Mouse (Mus musculus) ovary, postnatal 14 days (tissue): ENCODE results near the gene Olfr826.
"Not testable (repeated sequence)": the region's sequence is repeated elsewhere in the genome, so short reads cannot be mapped to it uniquely, and the experiment has no call there.

ENCODE experiments used
- DNase-seq: peaks from one replicate; pipeline ENCODE4 v3.0.0; 2022; ENCODE audit warnings: low spot score

Gene Olfr826

GRCm38 (mm10) chr10:130184086-130184485 lies at the start of gene Olfr826:
TSS of gene Olfr826 (minus strand) at chr10:130184186.
- no peak for DNase-seq

DNA sequence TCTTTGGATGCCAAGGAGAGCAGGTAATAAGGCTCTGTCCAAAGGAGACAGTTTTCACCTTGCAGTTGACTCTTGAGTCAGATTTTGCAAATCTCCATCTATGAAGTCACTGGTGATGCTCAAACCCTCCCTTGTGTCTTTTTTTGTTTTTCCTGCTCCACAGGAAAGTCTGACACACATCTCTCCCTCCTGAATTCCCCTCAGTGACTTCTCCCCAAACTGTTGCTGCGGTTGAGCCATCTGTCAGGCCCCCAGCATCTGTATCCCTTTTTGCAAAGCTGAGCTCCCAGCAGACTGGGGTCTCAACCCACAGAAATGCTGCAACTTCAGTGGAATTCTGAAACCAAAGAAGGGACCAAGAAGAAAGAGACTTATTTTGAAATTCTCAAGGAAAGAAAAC lies 48.1 kb upstream of the Olfr826 start:
- DNase-seq = no peak

GRCm38 (mm10) chr10:130229584-130229983 lies 45.6 kb upstream of the Olfr826 start:
- DNase-seq = no peak

- peak; percentile 20 for DNase-seq
Observed at GRCm38 (mm10) chr10:130228246-130228645, 44.3 kb upstream of the Olfr826 start.

GRCm38 (mm10) chr10:130225034-130225433 lies 41.0 kb upstream of the Olfr826 start:
- no peak for DNase-seq

GRCm38 (mm10) chr10:130214303-130214702 lies 30.3 kb upstream of the Olfr826 start, which contains the start of gene Olfr827:
TSS of gene Olfr827 (minus strand) at chr10:130214403.
- DNase-seq = no peak

DNA sequence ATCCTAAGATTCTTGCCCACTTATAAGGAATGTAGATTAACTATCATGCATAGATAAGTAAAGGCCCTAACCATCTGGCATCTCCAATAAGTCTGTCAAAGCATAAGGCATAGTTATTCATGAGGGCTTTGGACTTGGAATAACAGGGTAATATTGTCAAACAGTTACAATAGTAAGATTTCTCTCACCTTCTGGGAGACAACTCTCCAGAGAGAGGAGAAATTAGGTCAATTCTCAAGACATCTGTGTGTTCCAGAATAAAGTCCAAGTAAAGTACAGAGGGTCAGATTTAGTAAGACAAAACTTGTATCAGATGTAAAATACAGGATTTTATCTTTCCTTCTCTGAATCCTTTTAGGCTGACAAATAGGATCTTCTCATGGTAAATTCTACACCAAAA lies 17.3 kb downstream of the Olfr826 start, which contains the start of gene Olfr825:
TSS of gene Olfr825 (minus strand) at position 101 of the 400 bp plus-strand sequence.
- no peak for DNase-seq

GRCm38 (mm10) chr10:130165196-130165595 lies 18.8 kb downstream of the Olfr826 start:
- no peak for DNase-seq

DNA sequence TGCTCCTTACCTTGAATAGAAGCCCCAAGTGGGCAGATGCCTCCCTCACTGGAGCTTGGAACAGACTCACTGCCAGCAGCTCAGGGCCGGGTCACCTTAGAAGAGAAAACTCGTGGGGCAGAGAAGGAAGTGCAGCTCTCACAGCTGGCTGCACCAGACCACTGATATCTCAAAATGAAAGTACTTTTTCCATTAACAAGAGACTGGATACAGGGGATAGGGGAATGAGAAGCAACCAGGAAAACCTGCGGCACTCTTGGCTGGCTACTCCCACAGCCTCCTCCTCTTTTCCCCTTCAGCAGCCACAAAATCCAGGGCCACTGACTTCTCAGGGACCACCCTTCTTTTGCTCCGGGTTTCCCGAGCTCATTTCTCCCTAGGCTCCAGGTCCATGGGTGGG lies 39.9 kb downstream of the Olfr826 start:
- no peak for DNase-seq

DNA sequence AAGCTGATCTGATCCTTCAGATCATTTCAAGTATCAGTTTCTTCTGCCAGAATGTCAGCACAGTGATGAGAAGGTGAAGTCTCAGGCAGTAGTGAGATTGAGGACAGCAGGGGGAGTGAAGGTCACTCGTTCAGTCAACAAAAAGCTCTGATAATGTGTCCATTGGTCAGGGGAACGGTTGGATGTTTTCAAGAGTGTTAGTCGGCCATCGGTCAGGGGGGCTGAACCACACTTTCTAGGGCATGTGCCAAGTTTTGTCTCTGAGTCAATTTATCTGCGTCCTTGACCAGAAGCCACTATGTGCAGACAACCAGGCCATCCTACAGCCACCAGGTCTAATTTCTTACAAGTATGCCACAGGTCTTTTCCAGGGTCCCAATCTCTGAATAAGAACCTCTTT lies 41.5 kb downstream of the Olfr826 start:
- not testable (repeated sequence) for DNase-seq

DNA sequence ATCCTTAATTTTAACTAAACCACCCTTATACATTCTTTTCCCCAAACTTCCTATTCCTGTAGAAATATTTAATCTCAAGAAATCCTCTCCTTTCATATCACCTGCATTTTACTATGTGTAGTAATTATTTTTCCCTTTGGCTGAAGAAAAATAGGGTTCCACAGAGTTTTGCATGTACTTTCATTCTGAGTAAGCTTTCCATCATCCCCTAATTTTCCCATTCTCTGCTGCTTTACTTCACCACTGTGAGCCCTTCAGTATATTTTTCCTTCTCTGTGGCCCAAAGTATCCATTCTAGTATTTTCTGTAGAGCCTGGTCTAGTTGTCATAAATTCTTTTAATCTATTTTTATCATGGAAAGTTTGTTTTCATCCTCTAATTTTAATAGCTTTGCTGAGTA lies 49.2 kb downstream of the Olfr826 start:
- no peak for DNase-seq

GRCm38 (mm10) chr10:130129900-130130299 lies 54.1 kb downstream of the Olfr826 start, which contains the start of gene Olfr824:
TSS of gene Olfr824 (minus strand) at chr10:130130000.
- not testable (repeated sequence) for DNase-seq
